Mouse (Mus musculus) limb, embryonic 15.5 days (tissue): ENCODE measurements at regions not wholly inside any gene's neighbourhood (a gene's known extent, or its start where the extent isn't known, plus 50 kb on each side); places are given as distances from the start of the nearest gene placed in this dataset.

Experiments
- ATAC-seq: fragments of 200-750 bp; cut with Nextera tagmentation; 2 replicates; pipeline ENCODE4 v1.8.0; 2017; ENCODE audit warnings: low read depth, moderate TSS enrichment; ENCODE audit not compliant: insufficient number of reproducible peaks, low FRiP score, low TSS enrichment
- H3K27ac ChIP-seq: fragments of 300-500 bp; sonication (generic); 2 replicates; pipeline ENCODE4 v1.5.1; 2015; ENCODE audit warnings: moderate library complexity, mild to moderate bottlenecking, inconsistent platforms
- H3K27me3 ChIP-seq: fragments of 300-500 bp; sonication (generic); 2 replicates; pipeline ENCODE4 v1.6.1; 2015; ENCODE audit warnings: inconsistent platforms
- H3K36me3 ChIP-seq: fragments of 300-500 bp; sonication (generic); 2 replicates; pipeline ENCODE4 v1.6.1; 2015; ENCODE audit warnings: inconsistent platforms
- H3K4me1 ChIP-seq: fragments of 300-500 bp; sonication (generic); 2 replicates; pipeline ENCODE4 v1.6.1; 2015; ENCODE audit warnings: inconsistent platforms
- H3K4me2 ChIP-seq: fragments of 300-500 bp; sonication (generic); 2 replicates; pipeline ENCODE4 v1.6.1; 2015; ENCODE audit warnings: mild to moderate bottlenecking, inconsistent platforms
- H3K4me3 ChIP-seq: fragments of 300-500 bp; sonication (generic); 2 replicates; pipeline ENCODE4 v1.5.1; 2015; ENCODE audit warnings: mild to moderate bottlenecking, inconsistent platforms
- H3K9ac ChIP-seq: fragments of 300-500 bp; sonication (generic); 2 replicates; pipeline ENCODE4 v1.6.1; 2015; ENCODE audit warnings: inconsistent platforms
- H3K9me3 ChIP-seq: fragments of 300-500 bp; sonication (generic); 2 replicates; pipeline ENCODE4 v1.6.1; 2016; ENCODE audit warnings: inconsistent platforms
- WGBS: fragments of 180-500 bp; shearing (Covaris S2); methylation state at CpG from one replicate; pipeline ENCODE4 v1.1.7; 2015; 5-methylcytosine and 5-hydroxymethylcytosine counted together

DNA sequence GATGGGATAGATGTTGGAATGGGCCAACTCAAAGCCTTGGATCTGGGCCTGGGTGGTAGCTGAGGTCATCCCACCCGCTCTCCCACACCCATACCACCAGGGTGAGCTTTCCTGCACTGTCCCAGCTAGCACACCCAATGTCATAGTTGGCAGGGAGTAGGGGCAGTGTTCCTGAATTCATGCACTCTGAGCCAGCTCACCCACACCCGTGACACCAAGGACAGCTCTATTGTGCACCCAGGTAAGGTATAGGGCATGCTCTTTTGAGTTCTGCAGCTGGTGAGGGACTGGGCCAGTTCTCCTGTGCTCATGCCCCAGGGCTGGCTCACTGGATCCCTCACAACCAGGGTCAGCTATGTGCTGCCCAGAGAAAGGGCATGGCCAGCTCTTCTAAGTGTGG is 64.8 kb upstream of the Peli2 start:
- whole genome bisulfite sequencing: 84% methylated on average over 2 of the region's 2 CpGs
- H3K4me1 ChIP-seq: no peaks in the 10 kb centered on the region
- no peaks in the 10 kb centered on the region for H3K27me3 ChIP-seq
- H3K36me3 ChIP-seq: no peaks in the 10 kb centered on the region
- no peak overlapping the region for H3K27ac ChIP-seq
- no peak overlapping the region for H3K9ac ChIP-seq
- ATAC-seq: no peak
- H3K4me2 ChIP-seq: no peak overlapping the region
- H3K4me3 ChIP-seq: no peak overlapping the region
- no peaks in the 10 kb centered on the region for H3K9me3 ChIP-seq

DNA sequence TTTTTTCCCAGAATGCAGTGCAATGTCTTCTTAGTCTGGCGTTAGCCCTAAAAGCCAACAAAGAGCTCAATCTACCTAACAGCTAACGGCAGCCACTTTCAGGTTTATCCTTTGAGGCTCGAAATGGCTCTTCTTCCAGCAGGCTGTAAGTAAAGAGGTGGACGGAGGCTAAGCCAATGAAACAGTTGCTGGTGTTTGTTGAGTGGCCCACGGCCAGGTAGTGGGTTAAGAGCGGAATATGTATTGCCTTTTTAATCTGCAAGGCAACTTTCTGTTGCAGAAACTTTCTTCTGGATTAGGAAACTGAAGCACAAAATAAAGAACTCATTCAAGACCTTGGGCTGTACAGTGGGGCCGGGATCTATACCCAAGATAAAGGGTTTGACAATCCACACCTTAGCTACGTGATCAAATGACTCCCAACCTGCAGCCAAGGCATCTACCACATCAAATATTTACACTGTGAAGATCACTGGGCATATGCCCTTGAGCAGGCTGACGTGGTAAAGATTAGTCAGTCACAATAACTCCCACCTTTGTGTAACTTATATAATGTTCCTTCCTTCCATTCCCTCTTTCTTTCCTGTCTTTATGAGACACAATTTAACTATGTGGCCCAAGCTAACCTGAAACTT is 62.3 kb upstream of the Peli2 start:
- Histone ChIP-seq H3K36me3 (no peaks in the 10 kb centered on the region), H3K9me3 (no peaks in the 10 kb centered on the region), H3K4me1 (no peaks in the 10 kb centered on the region), H3K4me3 (no peak overlapping the region), H3K27ac (no peak overlapping the region), H3K9ac (no peak overlapping the region), H3K4me2 (no peak overlapping the region), H3K27me3 (no peaks in the 10 kb centered on the region)
- no peak for ATAC-seq
- 85% methylated on average over 9 of the region's 9 CpGs for WGBS

DNA sequence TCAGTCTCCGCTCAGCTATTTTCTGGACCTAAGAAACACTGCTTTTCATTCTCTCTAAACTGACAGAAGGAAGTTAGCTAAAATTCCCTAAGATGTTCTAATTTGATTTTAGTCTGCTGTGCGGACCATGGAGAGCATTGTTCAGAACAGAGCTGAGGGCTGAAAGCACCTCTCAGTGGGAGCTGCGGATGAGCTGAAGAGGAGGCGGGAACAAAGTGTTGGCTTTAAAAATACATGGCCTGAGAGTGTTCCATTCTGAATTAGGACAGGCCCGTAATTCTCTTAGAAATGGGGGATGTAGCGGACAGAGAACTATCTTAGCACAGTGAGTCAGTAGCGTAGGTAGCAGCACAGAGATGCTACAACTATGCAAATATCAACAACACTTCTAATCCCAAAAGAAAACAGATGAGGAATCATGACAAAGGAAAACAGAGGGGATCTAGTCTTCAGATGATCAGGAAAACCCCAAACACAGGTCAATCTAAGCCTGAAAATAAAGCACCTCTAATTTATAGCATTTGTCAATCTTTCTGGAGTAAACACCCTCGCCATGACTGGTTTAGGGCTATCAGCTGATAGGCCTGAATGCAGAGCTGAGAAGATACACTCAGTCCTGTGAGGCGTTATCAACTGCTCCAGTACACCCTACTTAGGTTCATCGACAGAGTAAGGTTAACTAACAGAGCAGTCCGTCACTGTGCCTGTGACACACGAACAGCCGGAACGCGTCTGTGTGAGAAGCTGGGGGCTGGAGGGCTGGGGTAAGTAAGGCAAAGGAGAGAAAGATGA is 60.8 kb upstream of the Peli2 start:
- no peak overlapping the region for H3K4me3 ChIP-seq

DNA sequence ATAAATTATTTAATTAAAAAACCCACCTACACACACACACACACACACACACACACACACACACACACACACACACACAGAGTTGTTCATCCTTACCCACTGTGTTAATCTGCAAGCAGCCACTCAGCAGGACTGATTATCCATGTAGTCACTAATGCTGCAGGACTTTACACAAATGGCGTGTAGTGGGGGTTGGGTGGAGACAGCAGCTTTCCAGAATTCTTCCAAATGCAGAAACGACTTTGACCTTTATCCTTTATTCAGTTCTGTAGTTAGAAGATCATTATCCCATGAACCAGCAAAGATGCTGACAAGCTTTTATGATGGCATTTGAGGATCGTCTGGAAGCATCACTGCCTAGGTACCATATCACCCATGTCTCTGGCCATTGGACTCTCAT is 52.0 kb upstream of the Peli2 start:
- H3K4me3 ChIP-seq: no peak overlapping the region
- WGBS: 81% methylated on average over 3 of the region's 3 CpGs
- no peak overlapping the region for H3K4me2 ChIP-seq
- H3K27ac ChIP-seq: no peak overlapping the region
- H3K4me1 ChIP-seq: no peaks in the 10 kb centered on the region
- no peak for ATAC-seq
- no peaks in the 10 kb centered on the region for H3K27me3 ChIP-seq
- no peaks in the 10 kb centered on the region for H3K36me3 ChIP-seq
- H3K9me3 ChIP-seq: no peaks in the 10 kb centered on the region
- no peak overlapping the region for H3K9ac ChIP-seq

More for the DNA sequence above, 60.8 kb upstream of the Peli2 start:
- Histone ChIP-seq H3K9ac (no peak overlapping the region), H3K27ac (no peak overlapping the region), H3K4me2 (no peak overlapping the region), H3K9me3 (no peaks in the 10 kb centered on the region), H3K27me3 (no peaks in the 10 kb centered on the region), H3K36me3 (no peaks in the 10 kb centered on the region), H3K4me1 (no peaks in the 10 kb centered on the region)
- ATAC-seq: no peak
- WGBS: 84% methylated on average over 15 of the region's 15 CpGs
